Mouse (Mus musculus): ENCODE data around the gene Ufsp1.

Ufsp1 gene

GRCm38 (mm10) chr5:137295712-137296111 lies 1.3 kb downstream of the Ufsp1 start:
- no peak for DNase-seq (ENCODE audit: low spot score in 2 of 2)

GRCm38 (mm10) chr5:137297126-137297525 lies 2.7 kb downstream of the Ufsp1 start:
- DNase-seq (ENCODE audit: low spot score in 2 of 2), result no peak

GRCm38 (mm10) chr5:137299240-137299639 lies 4.8 kb downstream of the Ufsp1 start:
- DNase-seq (ENCODE audit: low spot score in 2 of 2), result no peak

GRCm38 (mm10) chr5:137301253-137301652 lies 6.8 kb downstream of the Ufsp1 start:
- no peak for DNase-seq (ENCODE audit: low spot score in 2 of 2)

GRCm38 (mm10) chr5:137303609-137304008 lies 9.2 kb downstream of the Ufsp1 start:
- no peak for DNase-seq (ENCODE audit: low spot score in 2 of 2)

- DNase-seq (ENCODE audit: low spot score in 2 of 2), result no peak
Measured at GRCm38 (mm10) chr5:137304165-137304564, 9.7 kb downstream of the Ufsp1 start.

GRCm38 (mm10) chr5:137304816-137305215 lies 10.4 kb downstream of the Ufsp1 start:
- DNase-seq (ENCODE audit: low spot score in 2 of 2), result no peak

GRCm38 (mm10) chr5:137305822-137306221 lies 11.4 kb downstream of the Ufsp1 start:
- no peak for DNase-seq (ENCODE audit: low spot score in 2 of 2)

- DNase-seq (ENCODE audit: low spot score in 2 of 2), result no peak
Measured at GRCm38 (mm10) chr5:137306439-137307005, 12.1 kb downstream of the Ufsp1 start.

- peak; percentile 88 to 90 for DNase-seq (ENCODE audit: low spot score in 2 of 2)
Measured at GRCm38 (mm10) chr5:137307071-137307912, 12.9 kb downstream of the Ufsp1 start, which contains the start of gene Srrt. Gene Srrt (minus strand): TSS chr5:137307674.

GRCm38 (mm10) chr5:137308356-137308755 lies 13.9 kb downstream of the Ufsp1 start:
- no peak for DNase-seq (ENCODE audit: low spot score in 2 of 2)

- no peak for DNase-seq (ENCODE audit: low spot score in 2 of 2)
Measured at GRCm38 (mm10) chr5:137313466-137314192, 19.2 kb downstream of the Ufsp1 start.

GRCm38 (mm10) chr5:137314193-137315083 lies 20.0 kb downstream of the Ufsp1 start, which contains the start of gene Trip6:
Gene Trip6 (minus strand): TSS chr5:137314404.
- DNase-seq (ENCODE audit: low spot score in 2 of 2), result peak; percentile 85 to 90

GRCm38 (mm10) chr5:137315084-137315903 lies 20.9 kb downstream of the Ufsp1 start:
- DNase-seq (ENCODE audit: low spot score in 2 of 2), result peak in 1 of 2 experiments; percentile 38

- no peak for DNase-seq (ENCODE audit: low spot score in 2 of 2)
Measured at GRCm38 (mm10) chr5:137317361-137317760, 22.9 kb downstream of the Ufsp1 start.

- no peak for DNase-seq (ENCODE audit: low spot score in 2 of 2)
Measured at GRCm38 (mm10) chr5:137318570-137318969, 24.1 kb downstream of the Ufsp1 start.

- DNase-seq (ENCODE audit: low spot score in 2 of 2), result no peak
Measured at GRCm38 (mm10) chr5:137320996-137321395, 26.6 kb downstream of the Ufsp1 start.

- no peak for DNase-seq (ENCODE audit: low spot score in 2 of 2)
Measured at GRCm38 (mm10) chr5:137330910-137331309, 36.5 kb downstream of the Ufsp1 start.

- no peak for DNase-seq (ENCODE audit: low spot score in 2 of 2)
Measured at GRCm38 (mm10) chr5:137332857-137333511, 38.6 kb downstream of the Ufsp1 start.

Measured in urinary bladder, postnatal 36 days (tissue).